Mouse (Mus musculus) inflammation-experienced regulatory T-cells, adult 6 months (primary cell): ENCODE measurements at regions not wholly inside any gene's neighbourhood (a gene's known extent, or its start where the extent isn't known, plus 50 kb on each side); places are given as distances from the start of the nearest gene placed in this dataset.
A peak's percentile ranks its signal among the peaks of the same experiment; 100 is the strongest.

ENCODE experiments used
- ATAC-seq: one replicate; pipeline ENCODE4 v1.8.0; 2017

- ATAC-seq = peak; percentile 64
These were observed 189.1 kb upstream of the 4930412O13Rik start for GRCm38 (mm10) chr2:9691906-9692305.

- ATAC-seq = no peak
These were observed 187.7 kb upstream of the 4930412O13Rik start for GRCm38 (mm10) chr2:9693351-9693750.

DNA sequence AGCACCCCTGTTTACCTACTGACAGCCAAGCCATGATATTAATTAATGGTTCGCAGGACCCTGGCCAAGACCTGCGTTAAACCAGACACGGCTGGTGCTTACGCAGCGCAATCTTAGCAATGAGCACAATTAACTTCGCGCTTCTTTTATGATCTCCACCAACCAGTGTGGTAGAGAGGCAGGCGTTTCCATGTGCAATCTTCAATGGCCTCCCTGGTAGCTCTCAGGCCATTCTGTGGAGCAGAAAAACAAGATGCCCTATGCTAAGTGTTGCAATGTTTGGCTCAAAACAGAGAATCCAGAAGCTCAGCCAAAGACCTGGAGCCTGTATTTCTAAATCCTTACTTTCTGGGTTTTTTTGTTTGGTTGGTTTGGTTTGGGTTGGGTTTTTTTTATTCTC, 186.9 kb upstream of the 4930412O13Rik start:
- no peak for ATAC-seq

DNA sequence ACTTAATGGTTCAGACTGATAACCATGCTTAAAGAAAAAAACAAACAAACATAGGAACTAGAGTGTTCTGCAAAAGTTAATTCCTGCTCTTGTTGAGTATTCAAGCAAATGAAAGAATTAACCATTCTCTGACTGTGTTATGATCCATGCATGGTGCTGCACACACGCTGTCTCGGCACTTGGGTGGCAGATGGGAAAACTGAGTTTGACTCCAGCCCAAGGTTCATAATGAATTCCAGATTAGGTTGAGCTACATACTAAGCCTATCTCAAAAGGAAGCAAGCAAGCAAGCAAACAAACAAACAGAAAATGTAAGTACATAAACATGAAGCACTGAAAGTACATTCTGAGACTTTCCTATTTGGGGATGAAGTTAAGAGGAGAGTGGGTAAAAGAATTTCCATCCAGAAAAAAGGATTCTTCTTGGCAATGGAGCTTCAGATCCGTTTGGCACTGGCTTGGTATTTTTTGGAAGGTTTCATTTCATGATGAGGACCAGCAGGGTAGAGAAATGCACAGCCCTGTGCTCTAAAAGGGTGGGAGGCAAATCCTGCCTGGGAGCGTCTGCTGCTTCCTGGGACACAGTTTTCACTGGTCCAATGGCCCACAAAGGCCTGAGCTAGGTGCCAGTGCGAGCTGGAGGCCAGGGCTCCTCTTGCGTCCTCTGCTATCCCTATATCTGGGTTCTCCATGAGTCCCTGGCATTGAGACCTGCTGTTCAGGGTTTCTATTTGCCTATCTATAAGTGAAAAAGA, 183.3 kb upstream of the 4930412O13Rik start:
- no peak for ATAC-seq

DNA sequence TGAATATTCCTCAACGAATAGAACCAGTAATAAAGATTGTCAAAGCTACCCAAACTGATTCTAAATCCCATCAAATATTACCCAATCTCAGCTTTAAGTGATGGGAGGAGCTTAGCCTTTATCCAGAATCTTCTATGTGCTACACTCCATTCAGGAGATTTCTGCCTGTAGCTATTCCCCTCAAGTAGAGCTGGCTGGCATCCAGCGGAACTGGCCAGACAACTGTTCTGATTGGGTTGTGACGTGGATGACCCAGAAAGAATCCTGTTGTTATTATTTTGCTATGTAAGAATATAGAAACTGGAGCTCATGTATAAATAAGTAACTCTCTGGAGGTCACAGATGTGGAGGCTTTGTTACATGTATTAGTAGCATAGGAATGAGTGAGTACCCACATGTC, 176.8 kb upstream of the 4930412O13Rik start:
- ATAC-seq = no peak

DNA sequence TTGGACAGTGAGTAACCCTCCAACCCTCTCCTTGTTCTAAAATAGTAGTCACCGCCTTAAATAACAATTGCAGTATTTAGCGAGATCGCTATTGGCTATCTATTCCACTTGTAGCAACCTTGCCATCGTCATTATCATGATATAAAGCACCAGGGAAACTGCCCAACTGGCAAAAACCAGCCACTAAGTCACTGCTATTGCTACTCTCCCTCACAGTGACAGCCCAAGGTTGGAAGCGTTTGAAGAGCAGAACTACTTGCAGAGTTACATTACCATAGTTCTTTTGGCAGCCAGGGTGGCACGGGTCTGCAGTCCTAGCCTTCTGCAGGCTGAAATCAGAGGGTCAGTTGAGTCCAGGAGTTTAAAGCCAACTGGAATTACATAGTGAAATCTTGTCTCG, 171.6 kb upstream of the 4930412O13Rik start:
- no peak for ATAC-seq

DNA sequence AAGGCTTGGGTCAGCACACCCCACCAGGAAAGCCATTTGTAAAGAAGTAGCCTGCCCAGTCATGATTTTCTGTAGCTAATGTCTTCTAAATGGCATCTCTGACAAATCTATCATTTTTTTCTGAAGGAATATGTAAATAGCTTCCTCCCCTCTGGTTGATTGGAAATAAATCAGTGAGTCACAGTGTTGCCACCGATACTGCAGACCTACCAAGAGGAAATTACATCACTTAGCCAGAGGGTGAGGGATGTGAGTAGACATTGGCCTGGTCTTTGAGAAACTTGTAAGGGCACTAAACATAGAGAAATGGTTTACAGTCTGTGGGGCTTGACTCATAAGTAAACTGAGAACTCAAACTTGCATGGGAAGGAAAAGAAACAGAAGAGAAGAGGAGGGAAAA, 163.1 kb upstream of the 4930412O13Rik start:
- ATAC-seq = peak; percentile 73

DNA sequence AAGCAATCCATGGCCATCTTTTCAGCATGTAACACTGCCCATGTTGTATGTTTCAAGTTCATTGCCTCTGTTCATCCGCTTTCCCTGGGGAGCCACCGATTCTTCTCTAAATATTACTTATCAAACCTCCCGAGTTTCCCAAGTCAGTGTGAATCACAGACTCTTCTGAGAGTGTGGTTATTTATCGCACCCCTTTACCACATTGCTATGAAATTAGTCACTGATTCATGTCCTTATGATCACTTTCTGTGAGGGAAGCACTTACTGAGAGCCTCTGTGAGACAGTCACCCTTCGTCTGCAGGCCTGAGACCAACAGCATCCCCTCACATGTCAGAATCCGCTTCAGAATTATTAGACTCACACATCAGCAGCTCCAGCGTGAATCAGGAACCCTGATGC, 147.8 kb upstream of the 4930412O13Rik start:
- no peak for ATAC-seq

- no peak for ATAC-seq
These were observed 136.9 kb upstream of the 4930412O13Rik start for GRCm38 (mm10) chr2:9744181-9744580.

- ATAC-seq = peak; percentile 92
These were observed 130.9 kb upstream of the 4930412O13Rik start for GRCm38 (mm10) chr2:9749829-9750788.

DNA sequence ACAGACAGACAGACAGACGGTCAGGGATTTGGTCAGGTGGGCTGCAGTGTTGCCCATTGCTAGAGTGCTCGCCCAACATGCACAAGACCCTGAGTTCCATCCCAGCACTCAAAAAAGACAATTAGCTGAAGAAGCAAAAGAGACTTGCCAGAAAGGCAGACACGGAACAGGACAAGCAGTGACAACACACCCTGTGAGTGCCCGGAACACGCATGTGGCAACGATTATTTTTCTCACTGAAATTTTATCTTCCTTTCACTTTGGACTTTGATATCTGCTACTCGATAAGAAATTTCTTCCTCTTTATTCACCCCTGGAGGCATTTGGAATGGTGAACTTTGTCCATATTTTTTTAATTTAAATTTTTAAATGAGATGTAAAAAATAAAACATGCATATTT, 127.4 kb upstream of the 4930412O13Rik start:
- no peak for ATAC-seq

- no peak for ATAC-seq
These were observed 126.9 kb upstream of the 4930412O13Rik start for GRCm38 (mm10) chr2:9754153-9754552.

DNA sequence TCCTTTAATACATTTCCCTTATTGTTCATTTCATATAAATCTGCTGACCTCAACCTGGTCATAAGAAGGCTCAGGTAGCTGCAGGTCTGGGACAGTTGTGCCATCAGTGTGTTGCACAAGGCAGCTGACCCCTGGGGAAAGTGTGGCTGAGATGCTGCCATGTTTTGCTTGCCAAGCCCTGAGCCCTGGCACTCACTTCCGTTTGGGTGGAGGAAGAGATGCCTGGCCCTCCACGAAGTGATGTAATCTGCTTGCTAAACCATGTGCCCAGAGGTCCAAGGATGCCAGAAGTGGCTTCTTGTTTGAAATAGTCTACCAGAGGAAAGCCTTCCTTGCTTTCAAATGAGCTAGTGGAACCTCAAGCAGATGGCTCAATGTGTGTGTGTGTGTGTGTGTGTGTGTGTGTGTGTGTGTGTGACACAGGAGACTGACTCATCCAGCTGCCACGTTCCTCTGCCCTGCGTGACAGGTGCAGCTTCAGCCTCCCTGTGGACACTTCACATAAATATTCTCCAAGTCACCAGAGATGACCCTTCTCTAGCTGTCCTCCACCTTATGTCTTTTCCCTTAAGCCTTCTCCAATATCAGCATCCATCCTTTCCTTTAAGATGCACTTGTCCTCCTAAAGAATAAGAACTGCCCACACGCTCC, 123.2 kb upstream of the 4930412O13Rik start:
- ATAC-seq = no peak

GRCm38 (mm10) chr2:9758983-9759382, 122.1 kb upstream of the 4930412O13Rik start:
- no peak for ATAC-seq

DNA sequence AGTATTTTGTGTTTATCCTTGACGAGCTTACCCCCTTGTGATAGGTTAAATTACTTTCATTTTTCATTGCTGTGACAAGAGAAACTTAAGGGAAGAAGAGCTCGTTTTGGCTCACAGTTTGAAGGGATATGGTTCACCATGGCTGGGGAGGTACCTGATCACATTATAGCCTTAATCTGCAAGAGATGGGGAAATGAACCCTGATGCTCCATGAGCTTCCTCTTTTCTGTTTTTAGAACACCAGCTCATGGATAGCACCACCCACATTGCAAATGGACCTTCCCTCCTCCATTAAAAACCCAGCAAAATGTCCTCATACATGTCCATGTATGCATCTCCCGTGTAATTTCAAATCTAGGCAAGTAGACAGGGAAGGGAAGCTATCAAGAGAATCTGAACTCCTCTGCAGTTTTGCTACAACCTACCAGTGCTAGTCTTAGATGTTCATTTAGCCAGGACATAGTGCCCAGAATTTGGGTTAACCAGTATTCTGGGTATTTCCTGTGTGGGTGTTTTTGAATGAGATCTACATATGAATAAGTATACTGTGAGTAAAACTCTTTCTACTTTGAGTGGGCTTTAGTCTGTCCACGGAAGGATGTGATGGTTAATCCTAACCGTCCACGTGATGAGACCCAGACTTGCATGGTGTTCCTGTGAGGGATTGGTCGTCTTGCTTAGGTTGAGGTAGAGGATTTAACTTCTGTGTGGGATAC, 121.5 kb upstream of the 4930412O13Rik start:
- peak; percentile 73 for ATAC-seq

DNA sequence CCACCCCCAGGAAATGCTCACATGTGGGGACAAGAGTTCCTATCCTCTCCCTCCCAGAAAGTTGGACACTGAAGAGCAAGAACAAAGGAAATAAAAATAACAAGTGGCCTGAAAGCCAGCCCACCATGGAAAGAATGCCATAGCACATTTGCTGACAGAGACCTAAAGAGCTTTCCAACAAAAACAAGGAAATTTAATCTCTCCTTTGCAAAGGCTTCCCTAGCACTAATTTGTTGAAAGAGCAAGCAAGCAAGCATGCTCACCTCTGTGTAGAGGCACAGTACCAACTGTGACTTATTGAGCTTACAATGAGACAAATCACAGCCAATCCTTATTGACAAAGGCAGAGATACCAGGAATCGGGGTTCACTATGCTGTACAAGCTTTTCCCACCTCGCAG, 100.9 kb upstream of the 4930412O13Rik start:
- ATAC-seq = no peak

- ATAC-seq = no peak
These were observed 98.4 kb upstream of the 4930412O13Rik start for GRCm38 (mm10) chr2:9782698-9783097.

DNA sequence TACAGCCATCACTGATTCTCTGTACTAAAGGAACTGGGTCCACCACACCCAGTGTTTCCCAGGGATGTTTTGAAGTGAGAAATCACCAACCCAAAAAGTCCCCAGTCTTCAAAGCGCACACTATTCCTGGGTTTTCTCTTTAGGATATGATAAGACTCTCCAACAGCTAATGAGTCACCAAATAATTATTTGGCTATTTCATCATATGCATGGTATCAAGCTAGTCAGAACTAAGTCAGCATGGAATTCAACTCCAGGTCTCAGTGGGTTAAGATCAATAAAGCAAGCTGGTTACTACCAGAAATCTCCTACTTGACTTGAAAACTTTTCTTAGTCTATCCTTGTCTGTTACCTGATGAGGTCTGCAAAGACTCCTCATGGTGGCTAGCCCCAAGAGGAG, 89.1 kb upstream of the 4930412O13Rik start:
- no peak for ATAC-seq

- ATAC-seq = no peak
These were observed 88.7 kb upstream of the 4930412O13Rik start for GRCm38 (mm10) chr2:9792381-9792780.

DNA sequence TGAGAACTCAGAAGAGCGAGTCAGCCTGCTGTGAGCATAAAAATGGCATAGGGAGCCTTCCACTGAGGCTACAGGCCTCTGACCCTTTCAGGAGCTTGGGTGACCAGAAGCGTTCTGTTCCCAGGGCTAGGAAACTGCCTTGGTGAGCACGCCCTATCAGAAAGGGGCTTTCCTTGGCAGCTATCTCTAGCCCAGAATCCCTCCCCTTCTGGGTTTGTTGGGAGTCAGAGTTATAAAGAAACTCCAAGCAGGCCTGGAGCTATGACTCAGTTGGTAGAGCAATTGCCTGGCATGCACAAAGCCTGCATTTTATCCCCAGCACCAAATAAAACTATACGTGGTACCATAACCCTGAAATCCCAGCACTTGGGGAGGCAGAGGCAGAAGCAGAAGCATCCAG, 85.7 kb upstream of the 4930412O13Rik start:
- no peak for ATAC-seq

DNA sequence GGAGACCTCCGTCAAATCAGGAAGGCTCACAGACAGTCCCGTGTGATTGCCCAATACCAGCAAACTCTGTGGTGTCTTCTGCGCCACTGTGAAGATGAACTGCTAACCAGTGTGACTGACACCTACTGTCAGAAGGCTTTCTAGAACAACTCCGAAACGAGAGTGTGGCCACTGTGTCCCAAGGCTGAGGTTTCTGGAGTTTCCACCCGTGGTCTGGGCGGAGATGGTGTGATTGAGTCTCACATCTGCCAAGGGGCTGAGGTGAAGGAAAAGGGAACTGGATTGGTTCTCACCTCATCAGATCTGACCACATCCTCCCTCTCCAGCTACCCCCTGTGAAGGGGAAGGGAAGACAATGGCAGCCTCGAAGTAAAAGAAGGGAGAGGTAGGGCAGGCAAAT, 79.6 kb upstream of the 4930412O13Rik start:
- ATAC-seq = peak; percentile 81

GRCm38 (mm10) chr2:9804306-9804705, 76.7 kb upstream of the 4930412O13Rik start:
- no peak for ATAC-seq

- ATAC-seq = no peak
These were observed 75.5 kb upstream of the 4930412O13Rik start for GRCm38 (mm10) chr2:9805590-9805989.
